Mouse (Mus musculus) pancreas, adult 10 weeks (tissue): ENCODE results near the gene Tm6sf1. TPM values are rescaled to one million over a fixed set of nuclear protein-coding genes. Genes with fewer than 3 reads are reported as not detected.

Experiments
- polyA plus RNA-seq: library from polyadenylated mRNA; stranded (reverse); fragments of 350-450 nt; fragmentation: Illumina TruSeq; extraction: RNeasy Lipid Tissue Mini Kit (QIAGEN cat#74804); gene quantifications from one replicate; pipeline ENCODE4 v1.2.3, GENCODE M21; 2015; ENCODE audit warnings: low read depth, low replicate concordance; ENCODE audit not compliant: insufficient read depth

Tm6sf1 gene
- polyA plus RNA-seq = 7.8 TPM

GRCm38 (mm10) chr7:81858968-81859721, at the start of gene Tm6sf1:
Gene Tm6sf1 (plus strand): TSS chr7:81859001.

GRCm38 (mm10) chr7:81829379-81829894, 29.4 kb upstream of the Tm6sf1 start, which contains the start of gene Btbd1:
Gene Btbd1 (minus strand): TSS chr7:81829431.

GRCm38 (mm10) chr7:81855694-81856093, 3.1 kb upstream of the Tm6sf1 start, which contains the start of gene Gm10160:
Gene Gm10160 (minus strand): TSS chr7:81855794.

Other genes starting within 250 kb of the Tm6sf1 start
- gene Homer2, start 151.5 kb upstream of the Tm6sf1 start, polyA plus RNA-seq = 10.9 TPM
- gene Ramac, start 96.1 kb upstream of the Tm6sf1 start, polyA plus RNA-seq = 12.6 TPM
- gene 3110040N11Rik, start 69.5 kb upstream of the Tm6sf1 start, polyA plus RNA-seq = 9.5 TPM
- 10.4 TPM for gene Btbd1, start 29.6 kb upstream of the Tm6sf1 start, polyA plus RNA-seq
- not detected for gene Gm10160, start 3.2 kb upstream of the Tm6sf1 start, polyA plus RNA-seq
- 2.3 TPM for gene Hdgfl3, start 75.5 kb downstream of the Tm6sf1 start, polyA plus RNA-seq
- 2.0 TPM for gene Bnc1, start 133.3 kb downstream of the Tm6sf1 start, polyA plus RNA-seq